Mouse (Mus musculus) limb, embryonic 15.5 days (tissue): ENCODE data around the gene Kcnk13. TPM values are rescaled to one million over a fixed set of nuclear protein-coding genes. Genes with fewer than 3 reads are reported as not detected.

Experiments
- ATAC-seq: fragments of 200-750 bp; cut with Nextera tagmentation; 2 replicates; pipeline ENCODE4 v1.8.0; 2017; ENCODE audit warnings: low read depth, moderate TSS enrichment; ENCODE audit not compliant: insufficient number of reproducible peaks, low FRiP score, low TSS enrichment
- H3K27ac ChIP-seq: fragments of 300-500 bp; sonication (generic); 2 replicates; pipeline ENCODE4 v1.5.1; 2015; ENCODE audit warnings: moderate library complexity, mild to moderate bottlenecking, inconsistent platforms
- H3K27me3 ChIP-seq: fragments of 300-500 bp; sonication (generic); 2 replicates; pipeline ENCODE4 v1.6.1; 2015; ENCODE audit warnings: inconsistent platforms
- H3K36me3 ChIP-seq: fragments of 300-500 bp; sonication (generic); 2 replicates; pipeline ENCODE4 v1.6.1; 2015; ENCODE audit warnings: inconsistent platforms
- H3K4me1 ChIP-seq: fragments of 300-500 bp; sonication (generic); 2 replicates; pipeline ENCODE4 v1.6.1; 2015; ENCODE audit warnings: inconsistent platforms
- H3K4me2 ChIP-seq: fragments of 300-500 bp; sonication (generic); 2 replicates; pipeline ENCODE4 v1.6.1; 2015; ENCODE audit warnings: mild to moderate bottlenecking, inconsistent platforms
- H3K4me3 ChIP-seq: fragments of 300-500 bp; sonication (generic); 2 replicates; pipeline ENCODE4 v1.5.1; 2015; ENCODE audit warnings: mild to moderate bottlenecking, inconsistent platforms
- H3K9ac ChIP-seq: fragments of 300-500 bp; sonication (generic); 2 replicates; pipeline ENCODE4 v1.6.1; 2015; ENCODE audit warnings: inconsistent platforms
- H3K9me3 ChIP-seq: fragments of 300-500 bp; sonication (generic); 2 replicates; pipeline ENCODE4 v1.6.1; 2016; ENCODE audit warnings: inconsistent platforms
- WGBS: fragments of 180-500 bp; shearing (Covaris S2); methylation state at CpG from one replicate; pipeline ENCODE4 v1.1.7; 2015; 5-methylcytosine and 5-hydroxymethylcytosine counted together
- polyA plus RNA-seq: library from polyadenylated mRNA; unstranded; fragments of >200 nt; fragmentation: Nextera tagmentation; extraction: Ambion mirVana; gene quantifications from 2 replicates; pipeline ENCODE4 v1.2.1, GENCODE M21; 2015

Gene Kcnk13
- polyA plus RNA-seq, 1 experiment from 2014 or later: 1.9 TPM

- Histone ChIP-seq H3K4me3 (no peak overlapping the region), H3K4me1 (no peaks in the 10 kb centered on the region), H3K27me3 (no peaks in the 10 kb centered on the region), H3K27ac (no peak overlapping the region), H3K9ac (no peak overlapping the region), H3K4me2 (no peak overlapping the region), H3K9me3 (no peaks in the 10 kb centered on the region), H3K36me3 (no peaks in the 10 kb centered on the region)
- 72% methylated on average over 7 of the region's 7 CpGs for WGBS
- no peak for ATAC-seq
Observed at GRCm38 (mm10) chr12:100026715-100027245, 62.5 kb downstream of the Kcnk13 start.

- WGBS: 80% methylated on average over 7 of the region's 7 CpGs
- Histone ChIP-seq H3K27me3 (no peaks in the 10 kb centered on the region), H3K4me2 (no peak overlapping the region), H3K36me3 (no peaks in the 10 kb centered on the region), H3K9me3 (no peaks in the 10 kb centered on the region), H3K9ac (no peak overlapping the region), H3K4me3 (no peak overlapping the region), H3K27ac (no peak overlapping the region), H3K4me1 (no peaks in the 10 kb centered on the region)
- ATAC-seq: no peak
Observed at GRCm38 (mm10) chr12:100027281-100027680, 63.0 kb downstream of the Kcnk13 start.

- no peak for ATAC-seq
- no peak overlapping the region for H3K4me3 ChIP-seq
- H3K27ac ChIP-seq: no peak overlapping the region
- WGBS: 87% methylated on average over 5 of the region's 5 CpGs
- H3K27me3 ChIP-seq: no peaks in the 10 kb centered on the region
- H3K4me2 ChIP-seq: no peak overlapping the region
- no peaks in the 10 kb centered on the region for H3K9me3 ChIP-seq
- H3K4me1 ChIP-seq: no peaks in the 10 kb centered on the region
- H3K36me3 ChIP-seq: no peaks in the 10 kb centered on the region
- H3K9ac ChIP-seq: no peak overlapping the region
Observed at GRCm38 (mm10) chr12:100031681-100032080, 67.4 kb downstream of the Kcnk13 start.

GRCm38 (mm10) chr12:100032521-100032920 is 68.2 kb downstream of the Kcnk13 start:
- H3K4me2 ChIP-seq: no peak overlapping the region
- H3K36me3 ChIP-seq: no peaks in the 10 kb centered on the region
- no peak overlapping the region for H3K4me3 ChIP-seq
- 78% methylated on average over 4 of the region's 4 CpGs for WGBS
- no peaks in the 10 kb centered on the region for H3K27me3 ChIP-seq
- no peak for ATAC-seq
- H3K27ac ChIP-seq: no peak overlapping the region
- no peaks in the 10 kb centered on the region for H3K9me3 ChIP-seq
- no peak overlapping the region for H3K9ac ChIP-seq
- H3K4me1 ChIP-seq: no peaks in the 10 kb centered on the region

GRCm38 (mm10) chr12:100038741-100039262 is 74.5 kb downstream of the Kcnk13 start:
- Histone ChIP-seq H3K4me1 (no peaks in the 10 kb centered on the region), H3K36me3 (no peaks in the 10 kb centered on the region), H3K9me3 (no peaks in the 10 kb centered on the region), H3K9ac (no peak overlapping the region), H3K4me3 (no peak overlapping the region), H3K4me2 (no peak overlapping the region), H3K27ac (no peak overlapping the region), H3K27me3 (no peaks in the 10 kb centered on the region)
- 83% methylated on average over 5 of the region's 5 CpGs for WGBS
- ATAC-seq: no peak

GRCm38 (mm10) chr12:100042116-100042515 is 77.8 kb downstream of the Kcnk13 start:
- H3K4me2 ChIP-seq: no peak overlapping the region
- H3K27me3 ChIP-seq: no peaks in the 10 kb centered on the region
- ATAC-seq: no peak
- H3K36me3 ChIP-seq: no peaks in the 10 kb centered on the region
- H3K9me3 ChIP-seq: no peaks in the 10 kb centered on the region
- no peak overlapping the region for H3K9ac ChIP-seq
- H3K27ac ChIP-seq: no peak overlapping the region
- WGBS: 66% methylated on average over 8 of the region's 8 CpGs
- no peak overlapping the region for H3K4me3 ChIP-seq
- H3K4me1 ChIP-seq: no peaks in the 10 kb centered on the region

- no peak overlapping the region for H3K4me3 ChIP-seq
- no peaks in the 10 kb centered on the region for H3K9me3 ChIP-seq
- H3K9ac ChIP-seq: no peak overlapping the region
- no peaks in the 10 kb centered on the region for H3K27me3 ChIP-seq
- 63% methylated on average over 4 of the region's 4 CpGs for WGBS
- no peak overlapping the region for H3K27ac ChIP-seq
- H3K4me1 ChIP-seq: no peaks in the 10 kb centered on the region
- no peak for ATAC-seq
- no peaks in the 10 kb centered on the region for H3K36me3 ChIP-seq
- no peak overlapping the region for H3K4me2 ChIP-seq
Observed at GRCm38 (mm10) chr12:100044704-100045103, 80.4 kb downstream of the Kcnk13 start.

GRCm38 (mm10) chr12:100050552-100050951 is 86.3 kb downstream of the Kcnk13 start:
- 70% methylated on average over 7 of the region's 7 CpGs for WGBS
- no peaks in the 10 kb centered on the region for H3K36me3 ChIP-seq
- no peak overlapping the region for H3K4me3 ChIP-seq
- no peak overlapping the region for H3K4me2 ChIP-seq
- no peaks in the 10 kb centered on the region for H3K9me3 ChIP-seq
- H3K27me3 ChIP-seq: no peaks in the 10 kb centered on the region
- no peak overlapping the region for H3K27ac ChIP-seq
- no peak overlapping the region for H3K9ac ChIP-seq
- no peak for ATAC-seq
- no peaks in the 10 kb centered on the region for H3K4me1 ChIP-seq

GRCm38 (mm10) chr12:100053617-100054016 is 89.3 kb downstream of the Kcnk13 start:
- Histone ChIP-seq H3K9ac (no peak overlapping the region), H3K4me2 (no peak overlapping the region), H3K4me3 (no peak overlapping the region), H3K9me3 (no peaks in the 10 kb centered on the region), H3K4me1 (no peaks in the 10 kb centered on the region), H3K27ac (no peak overlapping the region), H3K27me3 (no peaks in the 10 kb centered on the region), H3K36me3 (no peaks in the 10 kb centered on the region)
- ATAC-seq: no peak
- WGBS: 74% methylated on average over 5 of the region's 5 CpGs

- Histone ChIP-seq H3K4me1 (no peaks in the 10 kb centered on the region), H3K9ac (no peak overlapping the region), H3K27ac (no peak overlapping the region), H3K36me3 (no peaks in the 10 kb centered on the region), H3K4me2 (no peak overlapping the region), H3K9me3 (no peaks in the 10 kb centered on the region), H3K27me3 (no peaks in the 10 kb centered on the region), H3K4me3 (no peak overlapping the region)
- ATAC-seq: no peak
- 90% methylated on average over 10 of the region's 10 CpGs for WGBS
Observed at GRCm38 (mm10) chr12:100061071-100061470, 96.8 kb downstream of the Kcnk13 start.

GRCm38 (mm10) chr12:100061826-100062225 is 97.5 kb downstream of the Kcnk13 start:
- no peaks in the 10 kb centered on the region for H3K9me3 ChIP-seq
- H3K27me3 ChIP-seq: no peaks in the 10 kb centered on the region
- no peak overlapping the region for H3K4me2 ChIP-seq
- H3K36me3 ChIP-seq: no peaks in the 10 kb centered on the region
- H3K4me3 ChIP-seq: no peak overlapping the region
- H3K4me1 ChIP-seq: no peaks in the 10 kb centered on the region
- no peak for ATAC-seq
- no peak overlapping the region for H3K9ac ChIP-seq
- no peak overlapping the region for H3K27ac ChIP-seq

- no peaks in the 10 kb centered on the region for H3K9me3 ChIP-seq
- no peak for ATAC-seq
- WGBS: 62% methylated on average over 3 of the region's 3 CpGs
- no peak overlapping the region for H3K27ac ChIP-seq
- H3K4me3 ChIP-seq: no peak overlapping the region
- H3K36me3 ChIP-seq: no peaks in the 10 kb centered on the region
- H3K27me3 ChIP-seq: no peaks in the 10 kb centered on the region
- H3K4me2 ChIP-seq: no peak overlapping the region
- H3K4me1 ChIP-seq: no peaks in the 10 kb centered on the region
- H3K9ac ChIP-seq: no peak overlapping the region
Observed at GRCm38 (mm10) chr12:100062584-100062983, 98.3 kb downstream of the Kcnk13 start.

- H3K4me1 ChIP-seq: no peaks in the 10 kb centered on the region
- no peak overlapping the region for H3K4me2 ChIP-seq
- no peaks in the 10 kb centered on the region for H3K36me3 ChIP-seq
- no peak overlapping the region for H3K9ac ChIP-seq
- no peaks in the 10 kb centered on the region for H3K9me3 ChIP-seq
- H3K27me3 ChIP-seq: no peaks in the 10 kb centered on the region
- no peak overlapping the region for H3K27ac ChIP-seq
- no peak for ATAC-seq
- 77% methylated on average over 3 of the region's 3 CpGs for WGBS
- no peak overlapping the region for H3K4me3 ChIP-seq
Observed at GRCm38 (mm10) chr12:100065109-100065508, 100.8 kb downstream of the Kcnk13 start.
